Mouse (Mus musculus) bone marrow macrophage, adult 2 months (primary cell): ENCODE data around the gene Ccdc144b.

ENCODE experiments used
- CTCF ChIP-seq: IDR thresholded peaks from 2 replicates; pipeline ENCODE4 v1.5.1; 2012; ENCODE audit warnings: low read depth, mild to moderate bottlenecking, low read length, moderate library complexity
- POLR2A ChIP-seq: IDR thresholded peaks from 2 replicates; pipeline ENCODE4 v1.6.1; 2012; ENCODE audit warnings: mild to moderate bottlenecking, low read depth, low read length, borderline replicate concordance

DNA sequence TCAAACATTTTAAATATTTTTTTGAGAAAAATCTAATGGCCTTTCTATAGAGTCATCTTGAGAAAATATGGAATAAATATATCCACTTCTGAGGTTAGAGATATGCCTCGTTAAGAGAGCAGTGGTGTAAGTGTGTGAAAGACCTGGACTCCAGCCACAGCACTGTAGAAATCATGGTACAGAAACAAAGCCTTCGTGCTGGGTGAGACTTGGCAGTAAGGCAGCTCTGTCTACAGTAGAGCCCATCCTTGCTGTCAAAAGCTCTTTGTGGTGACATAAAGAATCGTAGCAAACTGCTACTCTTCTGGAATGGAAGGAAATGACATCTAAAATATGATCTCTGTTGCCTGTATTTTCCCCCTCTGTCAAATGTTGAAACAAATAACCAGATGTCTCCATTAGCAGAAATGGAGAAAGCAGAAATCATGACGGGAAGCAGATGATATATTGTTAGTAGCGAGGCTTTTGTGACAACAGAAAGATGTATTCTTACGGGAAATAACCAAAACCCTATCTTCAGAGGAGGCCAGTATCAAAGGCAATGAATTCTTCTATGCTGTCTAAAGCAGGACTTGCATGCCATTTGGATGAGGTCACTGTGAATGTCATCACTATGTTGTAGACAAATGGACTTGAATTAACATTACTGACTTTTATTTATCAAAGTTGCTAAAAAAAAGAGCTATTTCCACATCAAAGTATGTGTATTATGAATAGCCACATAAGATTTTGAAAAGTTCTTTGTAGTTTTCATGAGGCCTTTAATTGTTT is 21.4 kb downstream of the Ccdc144b start:
- TF ChIP-seq CTCF (no peak), POLR2A (no peak)
